Mouse (Mus musculus) kidney, adult 18-20 months (tissue): ENCODE measurements around the gene Cc2d2b.

Source experiments
- DNase-seq: peaks from one replicate; pipeline ENCODE4 v3.0.0; 2021

Cc2d2b gene

GRCm38 (mm10) chr19:40762023-40762759, 13.6 kb downstream of the Cc2d2b start:
- peak; percentile 11 for DNase-seq

GRCm38 (mm10) chr19:40767189-40767588, 18.6 kb downstream of the Cc2d2b start:
- no peak for DNase-seq

- no peak for DNase-seq
Measured at GRCm38 (mm10) chr19:40769341-40769770, 20.8 kb downstream of the Cc2d2b start.

GRCm38 (mm10) chr19:40788004-40788714, 39.6 kb downstream of the Cc2d2b start:
- no peak for DNase-seq

- DNase-seq = no peak
Measured at GRCm38 (mm10) chr19:40788715-40789084, 40.1 kb downstream of the Cc2d2b start.

GRCm38 (mm10) chr19:40805176-40805737, 56.7 kb downstream of the Cc2d2b start:
- no peak for DNase-seq

GRCm38 (mm10) chr19:40809858-40810257, 61.3 kb downstream of the Cc2d2b start:
- DNase-seq = no peak

GRCm38 (mm10) chr19:40811840-40812239, 63.3 kb downstream of the Cc2d2b start:
- no peak for DNase-seq

GRCm38 (mm10) chr19:40812778-40813177, 64.2 kb downstream of the Cc2d2b start:
- DNase-seq = no peak

GRCm38 (mm10) chr19:40813385-40813784, 64.8 kb downstream of the Cc2d2b start:
- DNase-seq = no peak

GRCm38 (mm10) chr19:40815645-40816183, 67.2 kb downstream of the Cc2d2b start:
- DNase-seq = no peak

GRCm38 (mm10) chr19:40817901-40818532, 69.5 kb downstream of the Cc2d2b start:
- DNase-seq = no peak

- no peak for DNase-seq
Measured at GRCm38 (mm10) chr19:40818764-40819163, 70.2 kb downstream of the Cc2d2b start.

GRCm38 (mm10) chr19:40821306-40821825, 72.8 kb downstream of the Cc2d2b start:
- no peak for DNase-seq

- DNase-seq = no peak
Measured at GRCm38 (mm10) chr19:40825636-40826035, 77.1 kb downstream of the Cc2d2b start.

GRCm38 (mm10) chr19:40826735-40827134, 78.2 kb downstream of the Cc2d2b start:
- DNase-seq = no peak

GRCm38 (mm10) chr19:40830198-40830597, 81.6 kb downstream of the Cc2d2b start:
- DNase-seq = no peak

- peak; percentile 94 for DNase-seq
Measured at GRCm38 (mm10) chr19:40830703-40831415, 82.3 kb downstream of the Cc2d2b start, which contains the start of gene Ccnj. Gene Ccnj, plus strand, starts transcription at chr19:40831279.

GRCm38 (mm10) chr19:40831416-40832201, 83.1 kb downstream of the Cc2d2b start:
- DNase-seq = peak; percentile 51

GRCm38 (mm10) chr19:40832361-40832760, 83.8 kb downstream of the Cc2d2b start:
- DNase-seq = no peak

- DNase-seq = no peak
Measured at GRCm38 (mm10) chr19:40834436-40834835, 85.9 kb downstream of the Cc2d2b start.
